Mouse (Mus musculus): ENCODE data around the gene Nr1h2. TPM values are rescaled to one million over a fixed set of nuclear protein-coding genes. Genes with fewer than 3 reads are reported as not detected.
A peak's percentile ranks its signal among the peaks of the same experiment; 100 is the strongest.

The Nr1h2 gene
- total and polyA plus RNA-seq, 3 experiments, result 13.9 to 50.0 (median 43.8) TPM

DNA sequence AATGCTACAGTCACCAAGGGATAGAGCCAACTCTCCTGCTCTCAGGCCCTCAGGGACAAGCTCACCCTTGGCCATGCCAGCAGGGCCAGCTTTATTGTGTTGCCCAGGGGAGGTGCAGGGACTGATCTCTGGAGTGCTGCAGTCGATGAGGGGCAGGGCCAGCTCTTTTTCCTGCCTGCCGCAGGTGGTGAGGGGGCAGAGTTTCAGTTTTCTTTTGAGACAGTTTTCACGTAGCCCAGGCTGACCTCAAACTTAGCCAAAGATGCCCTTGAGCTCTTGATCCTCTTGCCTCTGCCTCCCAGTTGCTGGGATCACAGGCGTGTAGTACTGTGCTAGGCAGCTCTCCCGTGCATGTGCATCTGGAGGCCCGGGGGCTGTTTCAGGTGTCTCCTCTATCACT, 17.2 kb upstream of the Nr1h2 start:
- in situ Hi-C loops (cut with MboI; ENCODE audit: low pct_ligation_motif_present, low pct_unique_long_range_greater_than_20kb, low sequenced_read_pairs), result no loop called here
- no peak overlapping the region for H3K9ac ChIP-seq (ENCODE audit: insufficient read depth, low read depth)
- peaks cover 8% of the 10 kb centered on the region for H3K9me3 ChIP-seq (replicated peaks; ENCODE audit: low read length)
- no peak for DNase-seq (ENCODE audit: extremely low read depth)
- no peak overlapping the region for H3K4me3 ChIP-seq (replicated peaks in 1 of 3; ENCODE audit: low read depth in 2 of 3, low read length in 2 of 3, poor library complexity in 1 of 3)
- peaks cover 0 to 2% of the 10 kb centered on the region in 2 experiments for H3K36me3 ChIP-seq (replicated peaks in 1 of 2; ENCODE audit: control insufficient read depth in 1 of 2, insufficient read depth in 1 of 2, low read length in 1 of 2)
- dilution Hi-C loops (cut with MboI; ENCODE audit: extremely low pct_ligation_motif_present, extremely low pct_unique_long_range_greater_than_20kb, low sequenced_read_pairs), result no loop called here
- no peak overlapping the region for H3K4me2 ChIP-seq (ENCODE audit: insufficient read depth, low read depth, poor library complexity, severe bottlenecking)
- no peak for TF ChIP-seq NRF1 (IDR thresholded peaks at IDR 0.05; ENCODE audit: low read depth, low read length)
- TF ChIP-seq IRF4 (IDR thresholded peaks at IDR 0.05; ENCODE audit: low read depth, low read length), result peak; percentile 72
- 0 out of 2 replicates have a peak, but pooled peaks have one; percentile 11 for TF ChIP-seq BHLHE40 (IDR thresholded peaks at IDR 0.05; ENCODE audit: low read depth, low read length)
- peak; percentile 63; the same call in 1 of the 2 replicates for TF ChIP-seq EP300 (IDR thresholded peaks at IDR 0.05; ENCODE audit: low read length)
- TF ChIP-seq GABPA (IDR thresholded peaks at IDR 0.05; ENCODE audit: insufficient replicate concordance, low read depth, low read length), result no peak
- H3K4me1 ChIP-seq (ENCODE audit: control insufficient read depth in 1 of 2, insufficient read depth in 2 of 2), result peaks cover 12 to 38% of the 10 kb centered on the region in 2 experiments
- peaks cover 14% of the 10 kb centered on the region for H3K79me2 ChIP-seq (replicated peaks; ENCODE audit: control insufficient read depth, extremely low read depth, insufficient read depth, poor library complexity, severe bottlenecking)
- H3K27ac ChIP-seq (ENCODE audit: insufficient read depth, low read depth), result peak overlapping the region; percentile 21; the same call in 1 of the 2 replicates
- H3K27me3 ChIP-seq (replicated peaks), result no peaks in the 10 kb centered on the region

DNA sequence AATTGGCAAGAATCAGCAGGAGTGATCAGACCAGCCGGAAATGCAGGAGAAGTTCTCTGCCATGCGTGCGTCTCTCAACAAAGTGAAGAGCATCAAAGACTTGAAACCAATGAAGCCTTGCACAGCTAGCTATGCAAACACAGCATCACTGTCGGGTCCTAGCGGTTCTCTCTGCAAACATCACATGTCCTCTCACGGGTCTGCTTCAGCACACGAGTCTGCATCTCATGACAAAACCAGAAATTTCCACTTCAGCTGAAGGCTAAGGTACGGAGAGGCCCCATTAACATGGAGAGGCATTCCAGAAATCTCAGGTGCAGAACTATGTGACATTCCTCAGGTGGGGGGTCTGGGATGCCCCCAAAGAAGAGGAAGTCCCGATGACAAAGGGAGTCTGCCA, 15.1 kb upstream of the Nr1h2 start:
- H3K9me3 ChIP-seq (replicated peaks; ENCODE audit: low read length), result peaks cover 8% of the 10 kb centered on the region
- H3K79me2 ChIP-seq (replicated peaks; ENCODE audit: control insufficient read depth, extremely low read depth, insufficient read depth, poor library complexity, severe bottlenecking), result peaks cover 3% of the 10 kb centered on the region
- peak; percentile 51 for TF ChIP-seq BHLHE40 (IDR thresholded peaks at IDR 0.05; ENCODE audit: low read depth, low read length)
- TF ChIP-seq NELFE (IDR thresholded peaks at IDR 0.05; ENCODE audit: low read depth, low read length), result no peak
- H3K4me1 ChIP-seq (ENCODE audit: control insufficient read depth in 1 of 2, insufficient read depth in 2 of 2), result peaks cover 16 to 48% of the 10 kb centered on the region in 2 experiments
- DNase-seq (ENCODE audit: extremely low read depth), result no peak
- H3K4me2 ChIP-seq (ENCODE audit: insufficient read depth, low read depth, poor library complexity, severe bottlenecking), result no peak overlapping the region
- no peak overlapping the region for H3K27ac ChIP-seq (ENCODE audit: insufficient read depth, low read depth)
- H3K36me3 ChIP-seq (replicated peaks in 1 of 2; ENCODE audit: control insufficient read depth in 1 of 2, insufficient read depth in 1 of 2, low read length in 1 of 2), result no peaks in the 10 kb centered on the region
- H3K27me3 ChIP-seq (replicated peaks), result no peaks in the 10 kb centered on the region
- H3K4me3 ChIP-seq (replicated peaks in 1 of 3; ENCODE audit: low read depth in 2 of 3, low read length in 2 of 3, poor library complexity in 1 of 3), result no peak overlapping the region
- H3K9ac ChIP-seq (ENCODE audit: insufficient read depth, low read depth), result no peak overlapping the region
- dilution Hi-C loops (cut with MboI; ENCODE audit: extremely low pct_ligation_motif_present, extremely low pct_unique_long_range_greater_than_20kb, low sequenced_read_pairs) (no loop called here), in situ Hi-C loops (cut with MboI; ENCODE audit: low pct_ligation_motif_present, low pct_unique_long_range_greater_than_20kb, low sequenced_read_pairs) (no loop called here)

DNA sequence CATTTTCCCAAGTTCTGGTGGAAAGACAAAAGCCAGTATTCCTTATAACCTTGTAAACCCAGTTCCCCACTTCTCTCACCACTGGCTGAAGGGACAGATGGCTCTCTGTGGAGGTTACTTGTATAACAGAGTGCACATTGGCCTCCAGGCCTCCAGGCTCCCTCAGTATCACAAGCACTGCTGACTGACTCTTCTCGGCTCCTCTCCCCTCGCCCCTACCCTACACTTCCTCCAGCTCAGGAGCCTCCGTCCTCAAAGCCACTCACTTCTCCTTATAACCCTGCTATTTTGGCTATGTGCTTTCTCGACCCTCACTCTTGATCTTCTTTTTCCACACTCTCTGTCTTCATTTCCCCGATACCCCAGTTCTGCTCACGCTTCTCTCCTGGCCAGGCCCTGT, 11.7 kb upstream of the Nr1h2 start:
- no peak overlapping the region for H3K9ac ChIP-seq (ENCODE audit: insufficient read depth, low read depth)
- no peak overlapping the region for H3K4me2 ChIP-seq (ENCODE audit: insufficient read depth, low read depth, poor library complexity, severe bottlenecking)
- H3K9me3 ChIP-seq (replicated peaks; ENCODE audit: low read length), result no peaks in the 10 kb centered on the region
- in situ Hi-C loops (cut with MboI; ENCODE audit: low pct_ligation_motif_present, low pct_unique_long_range_greater_than_20kb, low sequenced_read_pairs) (no loop called here), dilution Hi-C loops (cut with MboI; ENCODE audit: extremely low pct_ligation_motif_present, extremely low pct_unique_long_range_greater_than_20kb, low sequenced_read_pairs) (no loop called here)
- H3K36me3 ChIP-seq (replicated peaks in 1 of 2; ENCODE audit: control insufficient read depth in 1 of 2, insufficient read depth in 1 of 2, low read length in 1 of 2), result no peaks in the 10 kb centered on the region
- H3K79me2 ChIP-seq (replicated peaks; ENCODE audit: control insufficient read depth, extremely low read depth, insufficient read depth, poor library complexity, severe bottlenecking), result no peaks in the 10 kb centered on the region
- H3K4me1 ChIP-seq (ENCODE audit: control insufficient read depth in 1 of 2, insufficient read depth in 2 of 2), result peaks cover 3 to 37% of the 10 kb centered on the region in 2 experiments; a peak in 3 of 4 replicates
- H3K27ac ChIP-seq (ENCODE audit: insufficient read depth, low read depth), result no peak overlapping the region
- H3K27me3 ChIP-seq (replicated peaks), result no peaks in the 10 kb centered on the region
- no peak for TF ChIP-seq POLR2AphosphoS2 (IDR thresholded peaks at IDR 0.05; ENCODE audit: low read depth, low read length)
- H3K4me3 ChIP-seq (replicated peaks in 1 of 3; ENCODE audit: low read depth in 2 of 3, low read length in 2 of 3, poor library complexity in 1 of 3), result no peak overlapping the region
- no peak for DNase-seq (ENCODE audit: extremely low read depth)

Measured in CH12.LX (cell line).